Mouse (Mus musculus) yolk sac, embryonic 10.5 days (tissue): ENCODE measurements around the gene Gipc2.

Source experiments
- DNase-seq: peaks from one replicate; pipeline ENCODE4 v3.0.0-alpha.2; 2017; ENCODE audit warnings: low spot score

The Gipc2 gene

GRCm38 (mm10) chr3:152190679-152191477, 24.8 kb upstream of the Gipc2 start:
- DNase-seq: no peak

GRCm38 (mm10) chr3:152189306-152189705, 23.3 kb upstream of the Gipc2 start:
- no peak for DNase-seq

- no peak for DNase-seq
Measured at GRCm38 (mm10) chr3:152186106-152186505, 20.1 kb upstream of the Gipc2 start.

GRCm38 (mm10) chr3:152183522-152183921, 17.5 kb upstream of the Gipc2 start:
- DNase-seq: no peak

- DNase-seq: no peak
Measured at GRCm38 (mm10) chr3:152180624-152181023, 14.6 kb upstream of the Gipc2 start.

- DNase-seq: no peak
Measured at GRCm38 (mm10) chr3:152179285-152179684, 13.3 kb upstream of the Gipc2 start.

GRCm38 (mm10) chr3:152178816-152179215, 12.8 kb upstream of the Gipc2 start:
- no peak for DNase-seq

- no peak for DNase-seq
Measured at GRCm38 (mm10) chr3:152172322-152172935, 6.4 kb upstream of the Gipc2 start.

GRCm38 (mm10) chr3:152171862-152172261, 5.8 kb upstream of the Gipc2 start:
- peak; percentile 46 for DNase-seq

- peak; percentile 86 for DNase-seq
Measured at GRCm38 (mm10) chr3:152171236-152171635, 5.2 kb upstream of the Gipc2 start.

- DNase-seq: no peak
Measured at GRCm38 (mm10) chr3:152170407-152170806, 4.4 kb upstream of the Gipc2 start.

- no peak for DNase-seq
Measured at GRCm38 (mm10) chr3:152168007-152168406, 2.0 kb upstream of the Gipc2 start.

- no peak for DNase-seq
Measured at GRCm38 (mm10) chr3:152166699-152167451, 845 bp upstream of the Gipc2 start.

GRCm38 (mm10) chr3:152165351-152166098, 505 bp downstream of the Gipc2 start:
- DNase-seq: peak; percentile 86

GRCm38 (mm10) chr3:152165014-152165350, 1.0 kb downstream of the Gipc2 start:
- DNase-seq: no peak

- DNase-seq: no peak
Measured at GRCm38 (mm10) chr3:152163320-152163719, 2.7 kb downstream of the Gipc2 start.

GRCm38 (mm10) chr3:152160607-152161006, 5.4 kb downstream of the Gipc2 start:
- DNase-seq: no peak

GRCm38 (mm10) chr3:152159321-152159720, 6.7 kb downstream of the Gipc2 start:
- DNase-seq: no peak

GRCm38 (mm10) chr3:152158344-152159291, 7.4 kb downstream of the Gipc2 start:
- DNase-seq: no peak

- DNase-seq: no peak
Measured at GRCm38 (mm10) chr3:152156816-152157496, 9.1 kb downstream of the Gipc2 start.
